Mouse (Mus musculus): ENCODE data around the gene Exoc2.

- TF ChIP-seq EP300 (IDR thresholded peaks at IDR 0.05) (no peak), CTCF (IDR thresholded peaks at IDR 0.05) (no peak)
Measured at GRCm38 (mm10) chr13:30989710-30990109, 15.8 kb upstream of the Exoc2 start.
